In genomic region chr7:34224308-34224707, GRCm38 (mm10) we compare ENCODE assay signal across 32 mouse cellular contexts. TPM values are rescaled to one million over a fixed set of nuclear protein-coding genes. Genes with fewer than 3 reads are reported as not detected.
DNase-seq lines count a peak whose midpoint lies in the region; ATAC-seq lines count a peak whose summit lies in the region.
"Had no signal": no experiment of that assay in that cellular context is flagged by ENCODE, and none has a peak within 500 bp of the region (broad histone marks: within the 10 kb centered on the region; RNA-seq: fewer than 3 reads in every experiment).

No protein-coding gene starts in this region.

- peaks cover 6% of the 10 kb centered on the region; the same call in 1 of the 2 replicates for H3K4me1 ChIP-seq in kidney, embryonic 14.5 days (ENCODE audit: control insufficient read depth, insufficient read depth, low read length)
- H3K4me1 ChIP-seq in midbrain, embryonic 11.5 days (ENCODE audit: control insufficient read depth, insufficient read depth, low read length): peaks cover 14% of the 10 kb centered on the region
- H3K4me1 ChIP-seq in midbrain, embryonic 13.5 days (replicated peaks): peaks cover 24% of the 10 kb centered on the region

- no peak for ATAC-seq in kidney, embryonic 14.5 days (ENCODE audit: low FRiP score, low TSS enrichment)
- no peak for ATAC-seq in midbrain, embryonic 11.5 days (ENCODE audit: low FRiP score)
- ATAC-seq in midbrain, embryonic 13.5 days: no peak
- ATAC-seq: CD4-positive, CD25-positive, alpha-beta regulatory T cell, adult 4 months; forebrain, embryonic 15.5 days had no signal

- H3K4me3 ChIP-seq in kidney, embryonic 14.5 days (ENCODE audit: low read length): no peak overlapping the region
- no peak overlapping the region for H3K4me3 ChIP-seq in midbrain, embryonic 11.5 days (ENCODE audit: low read depth, low read length)
- no peak overlapping the region for H3K4me3 ChIP-seq in midbrain, embryonic 13.5 days (replicated peaks)
- H3K4me3 ChIP-seq: embryonic facial prominence, embryonic 10.5 days; embryonic facial prominence, embryonic 13.5 days; erythroblast, embryonic 14.5 days; forebrain, embryonic 12.5 days; forebrain, embryonic 15.5 days; hindbrain, embryonic 12.5 days; hindbrain, embryonic 15.5 days had no signal

- H3K9ac ChIP-seq in kidney, embryonic 14.5 days (ENCODE audit: low read depth, low read length): no peak overlapping the region
- no peak overlapping the region for H3K9ac ChIP-seq in midbrain, embryonic 11.5 days (ENCODE audit: low read length)
- no peak overlapping the region for H3K9ac ChIP-seq in midbrain, embryonic 13.5 days (replicated peaks)
- H3K9ac ChIP-seq: embryonic facial prominence, embryonic 13.5 days; forebrain, embryonic 12.5 days; forebrain, embryonic 15.5 days; hindbrain, embryonic 12.5 days; hindbrain, embryonic 15.5 days had no signal

- H3K4me2 ChIP-seq in kidney, embryonic 14.5 days (replicated peaks; ENCODE audit: low read depth, low read length): no peak overlapping the region
- no peak overlapping the region for H3K4me2 ChIP-seq in midbrain, embryonic 11.5 days
- no peak overlapping the region for H3K4me2 ChIP-seq in midbrain, embryonic 13.5 days (replicated peaks)
- H3K4me2 ChIP-seq: embryonic facial prominence, embryonic 13.5 days; forebrain, embryonic 12.5 days; forebrain, embryonic 15.5 days; heart, embryonic 11.5 days; hindbrain, embryonic 12.5 days; hindbrain, embryonic 15.5 days had no signal

- H3K9me3 ChIP-seq in kidney, embryonic 14.5 days (ENCODE audit: control insufficient read depth, low read length): no peaks in the 10 kb centered on the region
- no peaks in the 10 kb centered on the region for H3K9me3 ChIP-seq in midbrain, embryonic 11.5 days (ENCODE audit: control insufficient read depth, low read length)
- H3K9me3 ChIP-seq in midbrain, embryonic 13.5 days: no peaks in the 10 kb centered on the region
- H3K9me3 ChIP-seq: embryonic facial prominence, embryonic 13.5 days; forebrain, embryonic 12.5 days; forebrain, embryonic 15.5 days; hindbrain, embryonic 12.5 days; hindbrain, embryonic 15.5 days had no signal

- peaks cover 90% of the 10 kb centered on the region for H3K36me3 ChIP-seq in kidney, embryonic 14.5 days (ENCODE audit: control insufficient read depth, insufficient read depth, low read length)
- peaks cover 18% of the 10 kb centered on the region for H3K36me3 ChIP-seq in midbrain, embryonic 11.5 days (ENCODE audit: control insufficient read depth, insufficient read depth, low read length)
- peaks cover 83% of the 10 kb centered on the region for H3K36me3 ChIP-seq in midbrain, embryonic 13.5 days

- no peaks in the 10 kb centered on the region for H3K27me3 ChIP-seq in kidney, embryonic 14.5 days (ENCODE audit: control insufficient read depth, insufficient read depth, low read length)
- no peaks in the 10 kb centered on the region for H3K27me3 ChIP-seq in midbrain, embryonic 11.5 days (ENCODE audit: control insufficient read depth, insufficient read depth, low read length)
- H3K27me3 ChIP-seq in midbrain, embryonic 13.5 days: no peaks in the 10 kb centered on the region
- H3K27me3 ChIP-seq: embryonic facial prominence, embryonic 13.5 days; forebrain, embryonic 12.5 days; forebrain, embryonic 15.5 days; hindbrain, embryonic 12.5 days; hindbrain, embryonic 15.5 days had no signal

- peak; percentile 31 for DNase-seq in adrenal gland, postnatal 25 days
- DNase-seq in adrenal gland, adult 8-10 months: no peak
- DNase-seq in kidney, postnatal 14 days: peak; percentile 14
- peak; percentile 47 for DNase-seq in midbrain, embryonic 11.5 days (ENCODE audit: low spot score, missing footprints)
- DNase-seq: cerebellum, adult 11-12 months; cerebellum, adult 8-10 months; cerebellum, postnatal 10 days; cerebellum, postnatal 36 days; embryo, embryonic 11 days; gastrocnemius, postnatal 10 days; heart, adult 11 months had no signal

- 91% methylated on average over 6 of the region's 6 CpGs for WGBS in kidney, embryonic 14.5 days
- 96% methylated on average over 6 of the region's 6 CpGs for WGBS in midbrain, embryonic 11.5 days
- WGBS in midbrain, embryonic 13.5 days: 98% methylated on average over 6 of the region's 6 CpGs

- H3K27ac ChIP-seq in kidney, embryonic 14.5 days (ENCODE audit: low read depth, low read length): no peak overlapping the region
- H3K27ac ChIP-seq in midbrain, embryonic 11.5 days (ENCODE audit: low read depth, low read length): no peak overlapping the region
- no peak overlapping the region for H3K27ac ChIP-seq in midbrain, embryonic 13.5 days
- H3K27ac ChIP-seq: embryonic facial prominence, embryonic 10.5 days; embryonic facial prominence, embryonic 13.5 days; forebrain, embryonic 12.5 days; forebrain, embryonic 15.5 days; hindbrain, embryonic 12.5 days; hindbrain, embryonic 15.5 days had no signal

RNA-seq across cellular contexts. Expression of gene Gpi1, which starts 5.8 kb away (rescaled TPM):
- total RNA-seq in adrenal gland, postnatal 25 days (2021): 304 and 309 TPM in 2 replicates
- 100 to 1,000 TPM; 226 to 338 (median 277) TPM for total RNA-seq in adrenal gland, adult 8-10 months (2022)
- 229 and 366 TPM in 2 replicates for polyA plus RNA-seq in kidney, embryonic 14.5 days (2014; fragmentation: Nextera tagmentation; extraction: Ambion mirVana)
- 277 and 282 TPM in 2 replicates for polyA plus RNA-seq in midbrain, embryonic 11.5 days (2014; fragmentation: Nextera tagmentation; extraction: Ambion mirVana)
- 191 and 203 TPM in 2 replicates for polyA plus RNA-seq in midbrain, embryonic 13.5 days (2015; fragmentation: Nextera tagmentation; extraction: Ambion mirVana)

RNA-seq across cellular contexts. Expression of gene Gm6096, which starts 26.5 kb away (rescaled TPM):
- not detected in 2 replicates for total RNA-seq in adrenal gland, postnatal 25 days (2021)
- not detected for total RNA-seq in adrenal gland, adult 8-10 months (2022)
- 0.69 TPM in 1 of 2 replicates, not detected in the other for polyA plus RNA-seq in kidney, embryonic 14.5 days (2014; fragmentation: Nextera tagmentation; extraction: Ambion mirVana)
- polyA plus RNA-seq in midbrain, embryonic 11.5 days (2014; fragmentation: Nextera tagmentation; extraction: Ambion mirVana): 0.44 TPM in 1 of 2 replicates, not detected in the other
- 0.44 TPM in 1 of 2 replicates, not detected in the other for polyA plus RNA-seq in midbrain, embryonic 13.5 days (2015; fragmentation: Nextera tagmentation; extraction: Ambion mirVana)
- total RNA-seq: adrenal gland, postnatal 36 days; gastrocnemius, postnatal 10 days; gastrocnemius, postnatal 4 days; heart, adult 8-10 months; heart, postnatal 25 days; hematopoietic stem cell, adult 5-6 weeks; MEL had no signal
- polyA plus RNA-seq: brain, embryonic 14.5 days; cortical plate, adult 2 months; embryonic facial prominence, embryonic 13.5 days; erythroblast, embryonic 14.5 days; forebrain, embryonic 12.5 days; forebrain, embryonic 15.5 days; heart, postnatal 0 days; hindbrain, embryonic 12.5 days; hindbrain, embryonic 15.5 days; intestine, embryonic 14.5 days had no signal

RNA-seq across cellular contexts. Expression of gene Pdcd2l, which starts 27.8 kb away (rescaled TPM):
- total RNA-seq in adrenal gland, postnatal 25 days (2021): 25.3 and 25.4 TPM in 2 replicates
- 10 to 100 TPM; 25.7 to 30.3 (median 27.0) TPM for total RNA-seq in adrenal gland, adult 8-10 months (2022)
- polyA plus RNA-seq in kidney, embryonic 14.5 days (2014; fragmentation: Nextera tagmentation; extraction: Ambion mirVana): 65.9 and 68.7 TPM in 2 replicates
- polyA plus RNA-seq in midbrain, embryonic 11.5 days (2014; fragmentation: Nextera tagmentation; extraction: Ambion mirVana): 63.0 and 68.3 TPM in 2 replicates
- polyA plus RNA-seq in midbrain, embryonic 13.5 days (2015; fragmentation: Nextera tagmentation; extraction: Ambion mirVana): 87.3 and 87.9 TPM in 2 replicates

RNA-seq across cellular contexts. Expression of gene Uba2, which starts 54.9 kb away (rescaled TPM):
- 79.0 and 88.1 TPM in 2 replicates for total RNA-seq in adrenal gland, postnatal 25 days (2021)
- total RNA-seq in adrenal gland, adult 8-10 months (2022): 10 to 100 TPM; 64.3 to 77.2 (median 72.4) TPM
- polyA plus RNA-seq in kidney, embryonic 14.5 days (2014; fragmentation: Nextera tagmentation; extraction: Ambion mirVana): 166 and 240 TPM in 2 replicates
- polyA plus RNA-seq in midbrain, embryonic 11.5 days (2014; fragmentation: Nextera tagmentation; extraction: Ambion mirVana): 273 and 283 TPM in 2 replicates
- 215 and 224 TPM in 2 replicates for polyA plus RNA-seq in midbrain, embryonic 13.5 days (2015; fragmentation: Nextera tagmentation; extraction: Ambion mirVana)
